Mouse (Mus musculus) cerebellum, adult 2 months (tissue): ENCODE results near the gene Tex35.

Source experiments
- CTCF ChIP-seq: fragments of 200-500 bp; IDR thresholded peaks from 2 replicates; pipeline ENCODE4 v1.5.1; 2011; ENCODE audit warnings: low read depth, mild to moderate bottlenecking, control low read depth, low read length, moderate library complexity, borderline replicate concordance; ENCODE audit not compliant: insufficient read depth
- POLR2A ChIP-seq: fragments of 200-500 bp; IDR thresholded peaks from 2 replicates; pipeline ENCODE4 v1.6.1; 2011; ENCODE audit warnings: low read length, control low read depth, borderline replicate concordance; ENCODE audit not compliant: insufficient read depth

GRCm38 (mm10) chr1:157101122-157101865 lies 7.2 kb downstream of the Tex35 start:
- TF ChIP-seq POLR2A (no peak), CTCF (no peak)
